Mouse (Mus musculus): ENCODE measurements around the gene Sh3bgrl3.
A peak's percentile ranks its signal among the peaks of the same experiment; 100 is the strongest.

Sh3bgrl3 gene

DNA sequence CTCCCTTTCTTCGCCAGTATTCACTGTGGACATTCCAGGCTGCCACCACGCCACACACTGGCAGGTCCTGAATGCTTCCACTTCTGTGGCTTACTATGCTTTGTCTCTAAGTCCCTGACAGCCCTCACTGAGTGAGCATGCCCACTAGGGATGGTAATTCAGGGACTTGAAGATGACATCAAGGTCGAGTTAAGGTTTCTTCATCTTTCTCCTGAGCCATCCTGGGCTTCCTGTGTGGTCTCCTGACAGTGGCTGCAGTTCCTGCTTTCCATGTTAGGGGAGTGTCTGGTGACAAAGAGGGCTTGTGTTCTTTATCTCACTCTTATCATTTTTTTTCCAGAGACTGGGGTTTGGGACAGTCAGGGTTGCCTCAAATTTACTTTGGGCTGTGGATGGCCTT, 17.9 kb downstream of the Sh3bgrl3 start:
- no peak for DNase-seq (ENCODE audit: low read depth, low spot score)

DNA sequence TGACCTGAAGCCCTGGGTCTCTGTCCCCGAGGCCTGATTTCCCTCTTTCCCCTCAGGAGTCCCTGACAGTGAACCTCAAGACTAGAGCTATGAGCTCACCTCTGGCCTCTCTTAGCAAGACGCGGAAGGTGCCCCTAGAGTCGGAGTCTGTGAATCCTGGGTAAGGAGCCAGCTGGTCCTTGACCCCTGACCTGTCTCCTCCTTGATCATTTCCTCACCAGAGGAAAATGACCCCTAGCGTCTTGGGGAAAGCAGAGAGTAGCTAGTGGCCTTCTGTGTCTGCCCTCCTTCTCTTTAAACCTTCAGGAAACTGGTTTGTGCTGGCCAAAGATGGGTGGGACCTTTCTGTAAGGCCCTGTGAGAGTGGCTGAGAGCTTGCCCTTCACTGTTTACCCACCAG, 20.4 kb downstream of the Sh3bgrl3 start:
- DNase-seq (ENCODE audit: low read depth, low spot score): no peak

DNA sequence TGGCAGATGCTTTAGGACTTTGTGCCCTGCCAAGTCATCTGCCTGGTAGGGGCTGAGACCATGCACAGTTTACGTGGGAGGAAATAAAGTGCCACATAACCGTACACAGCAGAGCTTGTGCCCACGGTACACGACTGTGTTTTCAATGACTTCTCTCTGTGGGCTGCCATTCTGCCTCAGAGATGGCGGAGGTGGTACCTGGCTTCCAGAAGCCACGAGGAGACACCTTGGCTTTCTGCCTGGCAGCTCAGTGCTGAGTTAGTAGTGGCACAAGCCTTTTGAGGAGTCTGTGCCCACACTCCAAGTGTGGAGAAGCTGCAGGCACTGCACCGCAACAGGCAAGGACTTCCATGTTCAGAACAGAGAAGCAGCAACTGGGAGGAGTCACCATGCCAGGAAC, 20.9 kb downstream of the Sh3bgrl3 start:
- DNase-seq (ENCODE audit: low read depth, low spot score): no peak

DNA sequence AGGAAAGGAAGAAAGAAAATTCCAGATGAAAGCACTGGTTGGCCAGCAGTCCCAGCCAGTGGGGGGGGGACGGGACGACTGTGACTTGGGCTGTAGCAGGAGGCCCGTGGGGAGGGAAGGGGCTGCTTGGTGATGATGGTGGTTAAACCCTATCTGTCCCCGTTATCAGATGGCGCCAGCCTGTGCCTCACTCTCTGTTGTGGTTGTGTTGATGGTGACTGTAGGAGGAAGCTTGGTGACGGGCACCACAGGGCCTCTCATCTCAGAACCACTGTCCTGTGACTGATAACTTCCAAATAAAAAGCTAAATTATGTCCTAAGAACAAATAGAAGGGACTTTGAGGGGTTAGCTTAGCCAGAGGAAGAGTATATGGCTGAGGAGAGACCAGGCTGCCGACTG, 22.5 kb downstream of the Sh3bgrl3 start:
- no peak for DNase-seq (ENCODE audit: low read depth, low spot score)

DNA sequence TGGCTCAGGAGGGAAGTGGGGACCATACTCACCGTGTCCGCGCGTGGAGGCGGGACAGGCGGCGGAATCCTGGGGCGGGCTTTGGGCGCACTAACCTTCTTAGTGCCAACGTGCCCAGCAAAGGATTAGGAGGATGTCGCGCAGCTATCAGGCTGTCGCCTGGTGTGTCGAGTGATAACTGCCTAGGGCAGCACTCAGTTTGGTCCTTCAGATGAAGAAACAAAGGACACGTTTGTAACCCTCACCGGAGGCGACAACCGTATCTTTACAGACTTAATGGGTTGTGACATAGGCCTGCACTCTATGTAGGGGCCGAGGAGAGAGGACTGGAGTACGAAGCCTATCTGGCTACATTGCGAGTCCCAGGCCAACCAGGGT, 25.9 kb downstream of the Sh3bgrl3 start:
- no peak for DNase-seq (ENCODE audit: low read depth, low spot score)

DNA sequence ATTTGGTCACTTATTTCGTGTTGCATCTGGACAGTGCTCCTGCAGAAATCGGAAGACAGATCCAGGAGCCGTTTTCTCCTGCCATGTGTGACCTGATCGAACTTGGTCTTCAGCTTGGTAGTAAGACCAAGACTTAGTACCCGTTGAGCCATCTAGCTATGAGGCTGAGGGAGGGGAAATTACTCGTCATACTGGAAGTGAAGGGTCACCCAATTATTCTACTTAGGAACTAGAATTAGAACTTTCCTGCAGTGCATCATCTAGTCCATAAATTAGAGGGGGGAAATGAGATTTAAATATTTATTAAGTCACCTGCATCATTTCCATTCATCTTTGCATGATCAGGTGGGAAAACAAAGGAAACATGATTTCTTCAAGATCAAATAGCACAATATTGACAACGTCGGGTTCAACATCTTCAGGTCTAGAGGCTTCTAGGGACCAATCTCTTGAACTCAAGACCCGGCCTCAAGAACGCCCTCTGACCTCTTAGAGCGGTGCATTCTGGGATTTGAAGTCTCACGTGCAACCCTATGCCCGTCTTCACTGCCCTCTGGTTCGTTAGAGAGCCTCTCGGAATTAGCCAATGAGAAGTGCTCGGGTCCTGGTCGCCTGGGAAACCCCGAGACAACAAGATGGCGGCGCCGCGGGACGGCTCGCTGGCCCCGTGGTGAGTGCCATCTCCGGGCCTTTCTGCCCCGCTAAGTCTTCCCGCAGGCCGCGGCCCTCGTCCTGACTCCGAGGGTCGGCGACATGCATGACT, 26.4 kb downstream of the Sh3bgrl3 start, which contains the start of gene Ubxn11:
Gene Ubxn11, plus strand, starts transcription at position 592 of the 763 bp plus-strand sequence.
- peak; percentile 82 for DNase-seq (ENCODE audit: low read depth, low spot score)

DNA sequence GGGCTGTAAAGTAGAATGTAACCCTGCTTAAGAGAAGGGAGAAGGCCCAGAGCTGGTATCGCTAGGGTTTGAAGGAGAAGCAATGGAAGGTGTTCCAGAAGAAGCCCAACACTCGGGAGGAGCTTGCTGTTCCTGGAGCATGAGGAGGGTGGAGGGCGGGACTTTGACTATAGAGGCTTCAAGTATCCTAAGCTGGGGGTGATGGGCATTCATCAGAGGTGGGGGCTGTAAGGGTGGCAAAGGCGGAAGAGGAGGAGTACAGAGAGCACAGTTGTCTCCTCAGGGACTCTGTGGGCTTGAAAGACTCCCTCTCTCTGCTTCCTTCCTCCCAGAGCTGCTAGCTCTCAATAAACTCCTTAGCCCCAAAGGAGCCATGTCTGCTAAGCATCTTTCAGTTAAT, 28.3 kb downstream of the Sh3bgrl3 start:
- no peak for DNase-seq (ENCODE audit: low read depth, low spot score)

DNA sequence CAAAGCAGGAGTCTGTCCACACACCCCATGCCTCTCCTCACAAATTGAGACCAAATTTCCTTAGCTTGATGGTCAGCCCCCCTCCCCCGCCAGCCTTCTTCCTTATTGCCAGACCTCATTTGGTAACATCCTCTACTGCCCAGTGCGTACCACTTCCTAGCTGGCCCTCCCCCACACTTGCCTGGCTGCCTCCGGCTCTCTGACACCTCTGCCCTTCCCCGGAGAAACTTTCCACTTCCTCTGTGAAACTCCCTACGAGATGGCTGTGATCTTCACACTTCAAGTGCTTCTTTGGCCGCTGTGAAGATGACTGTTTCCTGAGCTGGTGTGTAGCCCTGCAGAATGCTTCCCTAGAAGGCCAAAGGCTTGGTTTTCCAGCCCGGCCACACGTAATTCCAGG, 30.0 kb downstream of the Sh3bgrl3 start:
- DNase-seq (ENCODE audit: low read depth, low spot score): peak; percentile 54

DNA sequence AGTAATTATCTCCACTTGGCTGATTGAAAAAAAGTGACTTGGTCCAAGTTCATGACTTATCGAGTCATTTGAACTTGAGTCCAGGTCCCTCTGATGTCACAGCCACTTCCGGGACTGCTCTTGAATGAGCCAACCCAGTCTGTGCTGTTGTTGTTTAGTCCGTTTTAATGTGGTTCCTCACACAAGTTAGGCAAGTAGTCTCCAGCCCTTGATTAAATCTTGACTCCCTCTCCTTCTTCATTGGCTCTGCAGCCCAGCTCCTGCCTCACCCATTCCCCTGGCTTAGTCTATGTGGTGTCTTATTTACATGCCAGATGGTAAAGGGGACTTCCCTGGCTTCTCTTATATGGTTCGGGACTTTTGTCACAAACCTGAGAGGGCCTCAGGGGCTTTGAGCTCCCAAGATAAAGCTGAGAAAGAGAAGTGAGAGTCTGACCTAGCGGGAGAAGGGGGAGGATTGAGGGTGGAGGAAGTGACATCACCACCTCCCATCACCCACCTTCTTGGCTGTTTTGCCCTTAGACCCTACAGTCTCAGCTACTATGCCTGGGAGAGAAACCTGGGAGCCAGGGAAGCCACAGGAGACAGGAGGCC, 31.5 kb downstream of the Sh3bgrl3 start:
- peak; percentile 43 for DNase-seq (ENCODE audit: low read depth, low spot score)

DNA sequence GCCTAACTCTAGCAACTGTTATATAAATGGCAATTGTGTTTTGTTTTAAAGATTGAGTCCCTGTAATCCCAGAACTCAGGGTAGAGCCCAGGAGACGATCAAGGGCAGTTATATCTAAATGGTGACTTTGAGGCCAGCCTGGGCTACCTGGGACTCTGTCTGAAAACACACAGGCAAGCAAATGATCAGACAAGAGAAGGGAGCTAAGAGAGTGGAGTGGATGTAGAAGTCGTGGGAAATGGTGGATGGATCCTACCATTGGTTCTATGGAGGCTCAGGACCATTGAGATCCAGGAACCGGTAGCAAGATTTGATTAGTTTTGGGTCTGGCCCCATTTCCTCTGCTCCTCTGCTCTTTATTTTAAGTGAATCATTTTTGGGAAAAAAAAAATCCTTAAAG, 32.5 kb downstream of the Sh3bgrl3 start:
- DNase-seq (ENCODE audit: low read depth, low spot score): no peak

DNA sequence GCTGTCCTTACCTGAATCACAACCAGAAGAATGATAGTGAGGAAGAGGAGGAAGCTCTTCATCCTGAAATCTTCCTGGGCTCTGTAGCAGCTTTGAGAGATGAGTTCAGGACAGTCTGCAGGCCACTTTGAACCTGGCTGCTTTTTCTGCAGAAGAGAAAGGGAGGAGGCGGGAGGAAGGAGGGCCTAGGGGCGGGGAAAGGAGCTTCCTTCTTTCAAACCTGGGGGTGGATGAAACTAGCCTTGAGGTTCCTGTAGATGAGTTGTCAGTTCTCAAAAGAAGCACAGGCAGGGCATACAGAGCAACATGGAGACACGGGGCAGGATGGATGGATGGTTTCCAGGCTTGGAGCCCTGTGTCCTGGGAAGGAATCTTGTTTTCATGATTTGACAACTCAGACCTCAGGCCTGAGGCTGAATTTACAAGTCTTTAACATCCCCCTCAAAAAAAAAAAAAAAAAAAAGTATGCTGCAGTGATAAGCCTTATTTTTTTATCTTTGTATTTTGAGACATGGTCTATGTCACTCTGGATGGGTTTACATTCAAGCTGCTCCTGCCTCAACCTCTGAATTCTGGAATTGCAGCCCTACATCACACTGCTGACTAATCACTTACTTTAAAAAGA, 33.6 kb downstream of the Sh3bgrl3 start, which contains the start of gene Cd52:
Gene Cd52, minus strand, starts transcription at position 160 of the 625 bp plus-strand sequence.
- DNase-seq (ENCODE audit: low read depth, low spot score): peak; percentile 30

DNA sequence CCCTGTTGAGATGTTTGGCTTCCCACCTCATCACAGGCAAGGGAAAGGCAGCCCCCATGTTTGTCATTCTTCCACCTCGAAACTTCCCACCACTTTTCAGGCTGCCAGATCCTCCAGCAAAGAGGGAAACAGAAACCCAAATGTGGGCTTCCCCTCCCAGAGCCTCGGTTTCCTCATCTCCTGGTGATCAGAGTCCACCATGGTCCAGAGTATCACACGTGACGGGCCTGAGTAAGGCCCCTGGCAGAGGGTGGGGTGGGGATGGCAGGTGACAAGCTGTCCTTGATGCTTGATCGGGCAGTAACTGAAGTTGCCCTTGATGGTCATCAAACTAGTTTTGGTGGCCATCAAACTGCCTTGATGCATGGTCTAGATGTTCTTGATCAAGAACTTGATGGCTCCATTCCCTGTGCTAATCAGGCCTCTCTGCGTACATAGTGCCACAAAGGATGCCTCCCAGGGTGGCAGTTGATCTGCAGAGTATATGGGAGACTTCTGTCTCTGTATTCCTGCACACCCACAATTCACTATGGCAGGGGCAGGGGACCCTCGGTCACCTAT, 34.5 kb downstream of the Sh3bgrl3 start:
- DNase-seq (ENCODE audit: low read depth, low spot score): no peak

DNA sequence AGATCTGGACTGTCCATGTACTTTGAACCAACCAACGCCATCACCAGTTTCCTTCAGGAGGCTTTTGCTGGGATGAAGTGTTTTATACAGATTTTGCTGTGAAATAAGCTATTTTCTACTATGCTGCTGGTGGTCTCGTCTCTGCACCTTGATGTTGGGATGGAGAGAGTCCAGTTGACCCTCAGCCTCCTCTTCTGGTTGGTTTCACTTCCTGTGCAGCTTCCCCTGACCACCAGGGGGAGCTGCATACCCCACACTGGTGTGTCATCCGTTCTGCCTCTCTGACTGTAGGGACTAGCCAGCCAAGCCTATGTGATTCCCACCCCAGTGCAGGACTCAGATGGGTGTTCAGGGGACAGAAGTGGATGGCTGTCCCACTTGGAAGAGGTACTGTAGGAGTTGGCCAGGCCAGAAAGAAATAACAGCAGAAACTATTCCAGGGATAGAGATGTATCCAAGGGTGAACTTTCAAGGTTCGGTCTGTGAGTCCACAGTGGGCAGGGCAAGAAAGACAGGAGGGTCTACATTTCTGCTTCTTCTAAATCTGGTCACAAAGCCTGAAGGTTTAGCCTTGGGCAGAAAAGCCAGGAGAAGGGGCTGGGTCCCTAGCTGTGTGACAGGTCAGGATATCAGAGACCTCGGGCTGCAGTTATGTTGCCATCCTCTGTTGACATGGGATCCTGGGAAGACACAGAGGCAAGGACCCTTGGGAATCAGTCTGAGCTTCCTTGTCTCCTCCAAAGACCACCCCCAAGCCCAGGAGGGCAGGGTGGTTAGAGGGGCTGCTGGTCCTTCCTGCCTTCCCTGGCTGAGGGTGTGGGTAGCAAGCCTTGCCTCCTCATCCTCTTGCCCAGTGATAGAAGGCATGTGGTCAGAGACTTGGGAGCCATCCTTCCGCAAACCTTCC, 36.0 kb downstream of the Sh3bgrl3 start:
- peak; percentile 36 for DNase-seq (ENCODE audit: low read depth, low spot score)

DNA sequence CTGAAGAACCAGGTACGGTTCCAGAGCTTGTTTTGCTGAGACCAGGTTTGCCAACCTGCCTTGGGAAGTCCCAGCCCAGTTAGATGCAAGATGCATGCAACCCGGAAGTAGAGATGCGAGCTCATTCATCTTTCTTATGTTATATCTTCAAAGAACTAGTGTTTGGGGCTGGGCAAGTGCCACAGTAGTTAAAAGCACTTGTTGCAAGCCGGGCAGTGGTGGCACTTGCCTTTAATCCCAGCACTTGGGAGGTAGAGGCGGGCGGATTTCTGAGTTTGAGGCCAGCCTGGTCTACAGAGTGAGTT, 37.4 kb downstream of the Sh3bgrl3 start:
- no peak for DNase-seq (ENCODE audit: low read depth, low spot score)

DNA sequence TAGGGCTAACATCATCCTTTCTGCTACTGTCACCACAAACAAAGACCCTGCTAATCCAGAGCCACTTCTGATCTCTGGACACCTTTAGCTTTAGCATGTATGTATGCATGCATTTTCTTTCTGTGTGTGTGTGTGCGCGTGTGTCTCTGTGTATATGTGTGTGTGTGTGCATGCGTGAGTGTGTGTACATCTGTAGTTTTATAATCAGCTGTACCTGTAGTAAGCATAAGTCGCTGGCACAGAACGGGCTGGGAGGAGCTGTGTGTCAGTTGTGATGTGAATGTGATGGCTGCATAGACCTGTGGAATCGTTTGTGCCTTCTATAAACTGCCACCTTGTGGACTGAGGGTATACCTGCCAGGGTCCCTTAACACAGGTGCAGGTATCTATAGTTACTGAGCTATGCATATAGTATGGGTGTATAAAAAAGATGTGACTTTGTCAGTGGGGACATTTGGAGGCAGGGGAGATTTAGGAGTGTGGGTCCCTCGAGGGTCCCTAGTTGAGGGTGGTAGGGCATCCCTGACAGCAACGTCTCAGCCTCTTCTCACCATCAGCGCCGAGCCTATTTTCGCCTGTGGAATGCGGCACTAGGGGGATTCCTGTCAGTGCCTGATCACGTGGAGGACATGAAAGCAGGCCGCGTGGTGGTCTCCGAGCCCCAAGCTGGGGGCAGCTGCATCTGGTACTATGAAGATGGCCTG, 37.9 kb downstream of the Sh3bgrl3 start:
- no peak for DNase-seq (ENCODE audit: low read depth, low spot score)

DNA sequence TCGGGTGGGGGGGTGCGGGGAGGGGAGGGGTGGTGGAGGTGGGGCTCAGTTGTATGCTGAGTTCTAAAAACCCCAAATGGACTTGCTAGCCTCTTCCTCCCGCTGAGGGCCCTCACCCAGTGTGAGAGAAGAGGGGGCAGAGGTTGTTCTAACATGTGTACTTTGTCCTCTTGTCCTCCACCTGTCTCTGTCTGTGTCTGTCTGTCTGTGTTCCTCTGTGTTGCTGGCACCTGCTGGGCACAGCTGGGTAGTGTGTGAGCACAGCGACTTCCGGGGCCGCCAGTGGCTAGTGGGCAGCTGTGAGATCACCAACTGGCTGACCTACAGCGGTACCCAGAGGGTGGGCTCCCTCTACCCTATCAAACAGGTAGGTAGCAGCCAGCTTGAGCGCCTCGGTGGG, 39.6 kb downstream of the Sh3bgrl3 start:
- DNase-seq (ENCODE audit: low read depth, low spot score): no peak

DNA sequence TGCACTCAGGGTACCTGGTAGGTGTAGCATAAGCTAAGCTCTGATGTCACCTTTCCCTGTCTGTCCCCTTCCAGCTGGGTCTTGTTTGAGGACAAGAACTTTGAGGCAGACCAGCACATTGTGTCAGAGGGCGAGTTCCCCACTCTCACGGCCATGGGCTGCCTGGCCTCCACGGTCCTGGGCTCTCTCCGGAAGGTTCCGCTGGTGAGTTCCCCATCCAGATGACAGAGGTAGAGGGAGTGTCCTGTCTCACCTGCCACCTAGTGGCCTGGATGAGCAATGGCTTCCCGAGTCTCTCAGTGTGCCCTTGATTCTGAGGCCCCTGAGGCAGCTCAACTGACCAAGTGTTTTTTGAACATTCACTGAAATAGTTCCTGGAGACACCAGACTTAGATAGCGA, 41.2 kb downstream of the Sh3bgrl3 start:
- peak; percentile 32 for DNase-seq (ENCODE audit: low read depth, low spot score)

DNA sequence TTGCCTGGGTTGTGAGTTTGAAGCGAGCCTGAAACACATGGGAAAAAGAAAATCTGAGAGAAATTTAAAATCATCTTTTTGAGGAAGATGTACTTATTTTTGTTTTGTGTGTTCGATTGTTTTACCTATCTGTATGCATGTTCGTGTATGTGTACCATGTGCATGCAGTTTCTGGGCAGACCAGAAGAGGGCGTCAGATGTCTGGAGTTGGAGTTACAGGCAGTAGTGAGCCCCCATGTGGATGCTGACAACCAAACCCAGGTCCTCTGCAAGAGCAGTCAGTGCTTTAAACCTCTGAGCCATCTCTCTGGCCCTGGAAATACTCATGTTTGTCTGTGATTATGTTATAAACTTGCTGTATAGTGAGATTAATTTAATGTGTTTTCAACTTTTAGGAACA, 43.6 kb downstream of the Sh3bgrl3 start:
- no peak for DNase-seq (ENCODE audit: low read depth, low spot score)

DNA sequence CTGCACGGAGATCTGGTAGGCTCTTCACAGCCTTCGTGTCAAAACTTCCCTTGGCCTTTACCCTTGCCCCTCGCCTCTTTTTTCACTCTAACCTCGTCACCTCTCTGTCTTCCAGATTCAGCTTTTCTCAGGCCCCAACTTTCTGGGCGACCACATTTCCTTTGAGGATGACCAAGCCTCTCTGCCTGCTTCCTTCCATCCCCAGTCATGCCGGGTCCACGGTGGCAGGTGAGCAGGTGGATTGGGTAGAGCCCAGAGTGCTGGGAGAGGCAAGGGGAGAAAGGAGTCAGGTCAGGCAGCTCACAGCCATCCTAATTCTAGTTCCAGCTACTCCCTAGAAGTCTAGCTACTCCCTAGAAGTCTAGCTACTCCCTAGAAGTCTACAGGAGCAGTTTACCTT, 46.1 kb downstream of the Sh3bgrl3 start:
- no peak for DNase-seq (ENCODE audit: low read depth, low spot score)

DNA sequence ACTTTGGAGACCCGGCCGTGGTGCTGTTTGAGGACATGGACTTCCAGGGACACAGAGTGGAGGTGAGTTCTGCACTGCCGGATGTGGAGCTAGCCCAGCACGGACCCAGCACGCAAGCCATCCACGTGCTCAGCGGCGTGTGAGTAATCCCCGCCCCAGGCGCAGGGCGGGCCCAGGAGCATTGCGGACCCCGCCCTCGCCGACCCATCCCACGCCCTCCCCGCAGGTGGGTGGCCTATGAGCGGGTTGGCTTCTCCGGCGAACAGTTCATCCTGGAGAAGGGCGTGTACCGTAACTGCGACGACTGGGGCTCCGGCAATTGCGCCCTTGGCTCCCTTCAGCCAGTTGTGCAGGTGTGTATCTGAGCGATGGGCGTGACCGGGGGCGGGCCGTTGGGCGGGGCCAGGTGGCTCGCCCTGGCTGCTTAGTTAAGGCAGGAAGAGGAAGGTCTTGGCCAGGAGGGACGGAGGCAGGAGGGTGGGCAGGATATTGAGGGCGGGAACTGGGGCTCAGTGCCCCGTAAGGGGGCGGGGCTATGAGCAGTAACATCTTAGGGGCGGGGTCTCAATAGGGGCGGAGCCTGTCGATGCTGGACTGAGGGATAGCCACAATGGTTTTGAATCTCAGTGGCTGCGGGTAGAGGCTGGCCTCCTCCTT, 46.7 kb downstream of the Sh3bgrl3 start:
- peak; percentile 42 for DNase-seq (ENCODE audit: low read depth, low spot score)

DNA sequence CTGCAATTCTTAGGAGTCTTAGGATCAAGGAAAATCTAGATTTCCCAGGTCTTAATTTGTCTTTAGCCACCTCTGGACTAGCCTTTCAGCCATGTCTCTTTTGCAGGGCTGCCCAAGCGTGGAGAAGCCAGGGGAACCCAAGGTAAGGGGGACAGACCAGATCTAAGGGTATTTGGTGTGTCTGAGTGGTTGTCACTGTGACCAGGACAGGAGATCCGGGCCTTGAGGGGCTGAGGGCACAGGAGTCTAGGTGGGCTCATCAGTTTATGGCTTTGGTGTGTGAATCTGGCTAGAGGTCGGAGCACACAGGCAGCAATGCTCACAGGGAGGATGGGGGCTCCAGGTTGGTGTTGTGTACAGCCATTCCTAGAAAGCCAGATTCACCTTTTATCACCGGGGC, 47.9 kb downstream of the Sh3bgrl3 start:
- DNase-seq (ENCODE audit: low read depth, low spot score): no peak
